Mouse (Mus musculus): ENCODE measurements around the gene Faxc.

The Faxc gene

GRCm38 (mm10) chr4:22018414-22018813 lies 87.3 kb downstream of the Faxc start:
- DNase-seq (ENCODE audit: low read depth in 2 of 2, low spot score in 2 of 2) = no peak

DNA sequence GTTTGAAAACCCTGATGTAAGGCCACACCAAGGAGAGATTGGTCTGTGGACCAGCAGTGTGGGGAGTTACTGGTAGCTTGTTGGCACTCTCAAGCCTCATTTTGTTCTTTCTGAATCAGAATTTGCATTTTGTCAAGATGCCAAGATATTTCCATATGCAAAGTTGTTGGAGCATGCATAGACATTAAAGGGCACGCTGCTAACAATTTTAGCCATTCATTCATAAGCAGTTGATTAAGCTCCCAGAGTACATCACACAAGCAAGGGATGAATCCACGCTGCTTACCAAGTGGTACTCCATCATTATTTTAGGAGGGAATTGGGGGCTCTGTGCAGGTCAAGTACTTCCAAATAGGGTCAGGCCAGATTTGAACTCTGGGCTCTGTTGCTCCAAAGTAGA lies 98.8 kb downstream of the Faxc start:
- DNase-seq (ENCODE audit: low read depth in 2 of 2, low spot score in 2 of 2) = no peak

All from CD8-positive naive resting alpha-beta T cell, adult 2 months (primary cell).